Mouse (Mus musculus) embryonic fibroblast, embryonic 13.5 days (primary cell): ENCODE data around the gene Grk4. TPM values are rescaled to one million over a fixed set of nuclear protein-coding genes. Genes with fewer than 3 reads are reported as not detected.

ENCODE experiments used
- H3K27ac ChIP-seq: 2 replicates; pipeline ENCODE4 v1.5.1; 2012; ENCODE audit warnings: low read length, control low read depth, inconsistent platforms; ENCODE audit not compliant: insufficient read depth
- H3K4me1 ChIP-seq: 2 replicates; pipeline ENCODE4 v1.6.1; 2011; ENCODE audit warnings: low read length; ENCODE audit not compliant: control insufficient read depth, insufficient read depth
- H3K4me3 ChIP-seq: 2 replicates; pipeline ENCODE4 v1.5.1; 2011; ENCODE audit warnings: mild to moderate bottlenecking, control low read depth, low read length; ENCODE audit not compliant: insufficient read depth
- CTCF ChIP-seq: IDR thresholded peaks from 2 replicates; pipeline ENCODE4 v1.5.1; 2011; ENCODE audit warnings: mild to moderate bottlenecking, control low read depth, low read length, moderate library complexity, borderline replicate concordance; ENCODE audit not compliant: insufficient read depth
- POLR2A ChIP-seq: IDR thresholded peaks from 2 replicates; pipeline ENCODE4 v1.6.1; 2011; ENCODE audit warnings: low read depth, mild to moderate bottlenecking, control low read depth, low read length, moderate library complexity
- polyA plus RNA-seq: library from polyadenylated mRNA; stranded (reverse); fragments of >200 nt; gene quantifications from 2 replicates; pipeline ENCODE4 v1.2.4, GENCODE M21; 2011; ENCODE audit warnings: low read depth; ENCODE audit not compliant: missing spikeins, insufficient read length

Grk4 gene
- polyA plus RNA-seq, 1 experiment = 3.3 TPM

GRCm38 (mm10) chr5:34761934-34762611 is 101.9 kb downstream of the Grk4 start:
- peak overlapping the region; percentile 71 for H3K27ac ChIP-seq
- TF ChIP-seq CTCF = no peak
- TF ChIP-seq POLR2A = peak; percentile 64
- no peaks in the 10 kb centered on the region; the same call in 1 of the 2 replicates for H3K4me1 ChIP-seq
- peak overlapping the region; percentile 88 for H3K4me3 ChIP-seq

GRCm38 (mm10) chr5:34771818-34772217 is 111.6 kb downstream of the Grk4 start:
- no peak overlapping the region for H3K4me3 ChIP-seq
- no peak overlapping the region for H3K27ac ChIP-seq
- TF ChIP-seq CTCF = no peak
- no peak for TF ChIP-seq POLR2A
- peaks cover 7% of the 10 kb centered on the region for H3K4me1 ChIP-seq

GRCm38 (mm10) chr5:34772696-34773245 is 112.6 kb downstream of the Grk4 start:
- TF ChIP-seq POLR2A = no peak
- TF ChIP-seq CTCF = no peak
- no peak overlapping the region for H3K4me3 ChIP-seq
- peaks cover 7% of the 10 kb centered on the region for H3K4me1 ChIP-seq
- H3K27ac ChIP-seq = no peak overlapping the region

- TF ChIP-seq POLR2A (no peak), CTCF (no peak)
- no peak overlapping the region for H3K4me3 ChIP-seq
- H3K27ac ChIP-seq = no peak overlapping the region
- H3K4me1 ChIP-seq = peaks cover 7% of the 10 kb centered on the region
Observed at GRCm38 (mm10) chr5:34773392-34773791, 113.2 kb downstream of the Grk4 start.

- Histone ChIP-seq H3K27ac (0 out of 2 replicates have a peak overlapping the region, but pooled peaks have one; percentile 49), H3K4me3 (no peak overlapping the region), H3K4me1 (peaks cover 2% of the 10 kb centered on the region)
- TF ChIP-seq POLR2A = no peak
Observed at GRCm38 (mm10) chr5:34785027-34785426, 124.8 kb downstream of the Grk4 start.

GRCm38 (mm10) chr5:34791141-34791540 is 131.0 kb downstream of the Grk4 start:
- Histone ChIP-seq H3K4me3 (no peak overlapping the region), H3K27ac (peak overlapping the region; percentile 79), H3K4me1 (peaks cover 11% of the 10 kb centered on the region)
- TF ChIP-seq POLR2A (no peak), CTCF (no peak)

GRCm38 (mm10) chr5:34800292-34800953 is 140.2 kb downstream of the Grk4 start:
- no peak overlapping the region for H3K4me3 ChIP-seq
- H3K27ac ChIP-seq = no peak overlapping the region
- no peak for TF ChIP-seq CTCF
- TF ChIP-seq POLR2A = no peak
- H3K4me1 ChIP-seq = no peaks in the 10 kb centered on the region

Other genes with a start within 250 kb of the Grk4 start
- 12.5 and 13.9 TPM in 2 replicates for gene Tnip2, start 146.4 kb upstream of the Grk4 start, polyA plus RNA-seq
- gene Sh3bp2, start 134.5 kb upstream of the Grk4 start, polyA plus RNA-seq = 5.4 and 7.1 TPM in 2 replicates
- gene Add1, start 86.7 kb upstream of the Grk4 start, polyA plus RNA-seq = 189 and 191 TPM in 2 replicates
- gene Mfsd10, start 23.2 kb upstream of the Grk4 start, polyA plus RNA-seq = 62.3 and 62.6 TPM in 2 replicates
- gene Nop14, start 231 bp upstream of the Grk4 start, polyA plus RNA-seq = 41.0 and 45.7 TPM in 2 replicates
- gene Htt, start 101.4 kb downstream of the Grk4 start, polyA plus RNA-seq = 30.9 and 31.4 TPM in 2 replicates
- gene Msantd1, start 247.6 kb downstream of the Grk4 start, polyA plus RNA-seq = 1.2 and 1.4 TPM in 2 replicates